Mouse (Mus musculus) thymus, postnatal 36 days (tissue): Measurements from ENCODE around the gene Gpr153.
"Not testable (repeated sequence)": the region's sequence is repeated elsewhere in the genome, so short reads cannot be mapped to it uniquely, and the experiment has no call there.

Experiments
- DNase-seq, 2 experiments: peaks; one replicate each; pipeline ENCODE4 v3.0.0; 2022; ENCODE audit warnings: mixed read lengths in 2 of 2

Gpr153 gene

DNA sequence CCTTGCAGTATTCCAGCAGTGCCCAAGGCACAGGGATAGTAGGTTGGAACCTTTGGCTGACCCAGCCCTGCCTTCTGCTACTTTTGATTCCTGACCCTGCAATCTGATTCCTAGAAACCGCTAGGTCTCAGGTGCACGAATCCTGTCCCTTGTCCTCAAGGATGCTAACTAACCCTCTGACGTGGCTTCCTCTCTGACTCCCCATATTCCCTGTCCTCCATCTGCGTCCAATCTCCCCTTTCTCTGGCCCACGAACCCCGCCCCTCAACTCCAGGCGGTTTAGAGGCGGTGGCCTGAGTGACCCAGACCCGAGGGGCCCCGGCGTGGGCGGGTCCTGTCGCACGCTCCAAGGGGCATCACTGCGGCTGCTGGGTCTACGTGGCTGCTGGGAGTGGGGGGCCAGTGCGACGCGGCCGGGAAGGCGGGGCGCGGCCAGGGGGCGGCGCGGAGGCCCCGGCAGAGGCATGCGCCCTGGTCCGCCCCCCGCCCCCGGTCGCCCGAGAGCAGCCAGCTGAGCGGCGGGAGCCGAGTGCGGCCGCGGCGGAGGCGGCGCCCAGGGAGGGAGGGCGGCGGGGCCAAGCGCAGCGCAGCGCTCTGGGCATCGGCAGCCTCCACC lies at the start of gene Gpr153:
Gene Gpr153, plus strand, starts transcription at position 612 of the 616 bp plus-strand sequence.
- DNase-seq: no peak

DNA sequence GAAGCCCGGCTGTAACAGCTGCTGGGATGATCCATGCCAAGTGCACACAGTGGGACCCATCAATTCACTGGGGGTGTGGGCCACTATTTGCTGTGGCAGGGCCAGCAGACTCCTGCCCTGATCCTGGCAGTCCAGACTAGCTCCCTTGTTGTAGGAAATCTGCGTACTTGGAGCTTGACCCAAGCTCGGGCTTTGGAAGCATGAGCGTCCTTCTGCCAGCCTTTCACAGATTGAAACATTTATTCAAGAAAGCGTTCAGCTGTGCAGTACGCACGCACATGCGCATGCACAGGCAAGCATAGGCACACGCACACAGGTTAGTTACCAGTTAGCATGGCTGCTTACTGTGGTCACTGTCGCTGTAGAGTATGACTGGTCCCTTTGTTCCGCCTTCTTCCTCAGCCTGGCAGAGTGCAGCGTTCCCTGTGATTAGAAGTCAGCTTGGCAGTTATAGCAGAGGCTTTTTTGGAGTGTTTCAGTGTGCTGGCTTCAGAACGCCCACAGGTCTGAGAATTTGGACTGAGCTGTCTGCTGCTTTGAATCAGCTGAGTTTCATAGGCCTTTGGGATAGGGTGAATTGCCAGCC lies 47.0 kb upstream of the Gpr153 start:
- DNase-seq: no peak

DNA sequence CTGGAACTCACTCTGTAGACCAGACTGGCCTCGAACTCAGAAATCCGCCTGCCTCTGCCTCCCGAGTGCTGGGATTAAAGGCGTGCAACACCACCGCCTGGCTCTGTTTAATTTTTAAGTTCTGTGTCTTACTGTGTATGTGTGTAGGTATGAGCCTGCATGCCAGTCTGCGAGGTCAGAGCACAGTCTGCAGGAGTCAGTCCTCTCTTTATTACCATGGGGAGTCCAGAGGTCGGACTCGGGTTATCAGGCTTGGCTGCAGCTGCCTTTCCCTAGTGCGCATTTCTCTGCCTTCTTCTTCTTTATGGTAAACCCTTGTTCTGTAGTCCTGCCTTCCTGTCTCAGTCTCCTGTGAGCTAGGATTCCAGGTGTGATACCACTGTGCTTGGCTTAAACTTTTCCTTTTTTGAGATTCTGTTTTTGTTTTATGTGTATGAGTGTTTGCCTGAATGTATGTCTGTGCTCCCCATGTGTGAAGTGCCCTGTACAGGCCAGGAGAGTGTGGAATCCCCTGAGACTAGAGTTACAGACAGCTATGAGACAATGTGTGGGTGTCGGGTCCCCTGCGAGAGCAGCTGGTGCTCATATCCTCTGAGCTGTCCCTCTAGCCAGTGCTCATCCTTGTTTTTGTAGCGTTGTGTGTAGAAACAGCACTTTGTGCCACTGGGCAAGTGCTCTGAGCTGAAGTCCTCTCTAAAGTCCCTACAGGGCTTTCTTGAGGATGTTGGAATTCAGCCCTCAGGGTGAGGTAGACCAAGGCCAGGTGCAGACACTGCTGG lies 46.1 kb upstream of the Gpr153 start:
- DNase-seq: no peak

DNA sequence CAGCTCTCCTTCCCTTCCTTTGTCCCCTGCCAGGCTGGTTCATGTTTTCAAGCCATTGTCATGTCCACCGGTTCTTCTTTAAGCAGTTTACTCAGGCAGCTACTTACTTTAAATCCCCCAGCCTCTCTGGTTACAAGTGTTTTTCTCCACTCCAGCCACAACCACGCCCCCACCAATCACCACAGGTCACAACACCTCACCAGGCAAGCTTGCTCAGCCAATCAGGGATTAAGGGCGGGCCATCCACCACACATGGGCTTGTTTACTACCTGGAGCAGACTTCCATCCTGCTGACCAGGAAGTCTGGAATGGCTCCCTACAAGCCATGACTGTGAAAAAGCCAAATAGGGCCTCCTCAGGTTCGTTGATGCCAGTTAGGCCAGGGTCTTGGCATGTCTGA lies 43.7 kb upstream of the Gpr153 start:
- not testable (repeated sequence) for DNase-seq

DNA sequence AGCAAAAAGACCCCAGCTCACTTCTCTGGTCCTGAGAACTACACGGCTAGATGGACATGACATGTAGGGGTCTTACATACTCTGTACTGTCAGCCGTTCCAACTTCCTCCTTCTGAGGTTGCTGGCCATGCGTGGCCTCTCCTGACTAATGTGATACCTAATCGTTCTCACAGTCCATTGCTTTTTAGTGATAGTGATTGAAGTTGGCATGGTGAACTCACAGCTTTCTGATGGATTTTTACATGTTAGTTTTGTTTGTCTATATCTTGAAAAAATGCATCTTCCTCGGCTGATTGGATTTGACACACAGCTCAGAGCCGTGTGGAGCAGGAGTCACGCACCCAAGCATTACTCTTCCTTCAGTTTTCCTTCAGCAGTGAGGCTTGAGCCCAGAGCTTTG lies 42.7 kb upstream of the Gpr153 start:
- no peak for DNase-seq

DNA sequence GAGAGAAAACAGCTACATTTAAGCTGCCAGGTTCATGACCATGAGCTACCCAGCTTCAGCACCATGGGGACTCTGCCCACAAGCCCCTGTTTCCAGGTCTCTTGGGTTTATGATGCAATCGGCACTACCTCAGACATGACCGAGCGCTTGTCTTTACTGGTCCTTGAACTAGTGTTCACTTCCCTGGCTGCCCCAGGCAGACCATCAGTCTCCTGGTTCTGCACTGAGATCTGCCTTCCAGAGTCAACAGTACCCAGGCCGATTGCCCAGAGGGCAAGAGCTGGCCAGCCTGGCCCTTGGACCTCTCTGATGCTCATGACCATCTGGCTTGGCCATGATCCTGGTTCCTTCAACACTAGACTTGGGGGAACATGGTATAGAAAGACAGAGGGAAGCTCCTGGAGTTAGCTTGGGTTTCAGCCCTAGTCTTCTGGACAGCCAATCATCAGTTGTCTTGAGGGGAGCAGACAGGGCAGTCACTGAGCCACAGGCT lies 41.6 kb upstream of the Gpr153 start:
- DNase-seq: no peak

DNA sequence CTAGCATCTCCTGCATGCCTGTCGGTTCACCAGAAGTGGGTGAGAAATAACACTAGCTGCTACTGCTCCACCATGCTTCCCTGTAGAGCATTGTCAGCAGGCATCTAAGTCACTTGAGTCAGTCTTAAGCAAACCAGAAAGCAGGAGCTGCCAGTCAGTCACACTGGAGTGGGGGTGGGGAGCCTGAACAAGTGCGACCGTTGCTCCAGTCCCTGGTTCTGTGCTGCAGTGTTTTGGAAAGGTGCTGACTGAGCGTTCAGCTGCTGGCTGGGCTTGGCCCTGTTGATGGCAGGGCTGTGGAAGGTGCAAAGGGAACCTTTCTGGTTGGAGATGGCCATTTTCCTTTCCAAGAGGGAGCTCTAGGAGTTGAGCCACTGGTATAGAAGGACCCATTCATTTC lies 34.1 kb upstream of the Gpr153 start:
- DNase-seq: no peak

DNA sequence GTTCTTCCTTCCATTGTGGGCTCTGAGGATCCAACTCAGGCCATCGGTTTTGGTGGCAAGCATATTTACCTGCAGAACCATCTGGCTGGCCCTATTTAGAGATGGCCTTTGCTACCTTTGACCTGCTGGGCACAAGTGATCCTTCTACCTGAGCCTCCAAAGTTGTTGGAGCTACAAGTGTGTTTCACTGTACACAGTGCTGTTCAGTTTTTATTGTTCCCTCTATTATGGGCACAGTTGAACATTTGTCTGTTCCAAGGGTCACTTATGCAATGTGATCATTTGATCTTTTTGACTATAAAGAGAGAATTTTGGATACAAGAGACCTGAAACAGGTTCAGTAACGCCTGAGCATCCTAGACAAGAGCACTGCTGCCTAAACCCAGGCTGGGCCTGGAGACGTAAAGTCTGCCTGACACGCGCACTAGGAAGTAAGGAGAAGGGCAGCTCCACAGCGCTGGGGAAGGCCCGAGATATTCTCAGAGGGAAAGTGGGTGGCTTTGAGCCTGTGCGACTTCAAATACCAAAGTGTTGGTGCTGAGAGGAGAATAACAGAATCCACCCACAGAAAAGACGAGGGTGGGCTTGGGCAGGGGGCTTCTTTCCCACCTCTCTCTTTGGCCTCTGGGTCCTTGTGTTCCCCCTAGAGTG lies 30.7 kb upstream of the Gpr153 start:
- DNase-seq: no peak

DNA sequence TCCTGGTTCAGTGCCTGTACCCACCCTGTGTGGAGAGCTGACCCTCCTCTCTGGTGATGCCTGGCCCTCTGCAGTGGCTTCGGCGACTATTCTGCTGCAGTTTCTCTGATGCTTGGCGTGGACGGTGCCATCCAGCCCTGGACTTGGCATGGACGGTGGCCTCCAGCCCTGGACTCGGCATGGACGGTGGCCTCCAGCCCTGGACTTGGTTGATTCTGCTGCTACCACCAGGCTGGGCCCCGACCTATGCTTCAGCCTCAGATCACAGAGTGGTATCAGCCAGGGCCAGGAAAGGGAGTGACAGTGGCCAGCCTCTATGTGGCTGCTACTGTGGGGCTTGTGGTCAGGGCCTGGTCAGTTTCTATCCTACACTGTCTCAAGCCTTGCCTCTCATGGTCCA lies 30.1 kb upstream of the Gpr153 start:
- DNase-seq: no peak

DNA sequence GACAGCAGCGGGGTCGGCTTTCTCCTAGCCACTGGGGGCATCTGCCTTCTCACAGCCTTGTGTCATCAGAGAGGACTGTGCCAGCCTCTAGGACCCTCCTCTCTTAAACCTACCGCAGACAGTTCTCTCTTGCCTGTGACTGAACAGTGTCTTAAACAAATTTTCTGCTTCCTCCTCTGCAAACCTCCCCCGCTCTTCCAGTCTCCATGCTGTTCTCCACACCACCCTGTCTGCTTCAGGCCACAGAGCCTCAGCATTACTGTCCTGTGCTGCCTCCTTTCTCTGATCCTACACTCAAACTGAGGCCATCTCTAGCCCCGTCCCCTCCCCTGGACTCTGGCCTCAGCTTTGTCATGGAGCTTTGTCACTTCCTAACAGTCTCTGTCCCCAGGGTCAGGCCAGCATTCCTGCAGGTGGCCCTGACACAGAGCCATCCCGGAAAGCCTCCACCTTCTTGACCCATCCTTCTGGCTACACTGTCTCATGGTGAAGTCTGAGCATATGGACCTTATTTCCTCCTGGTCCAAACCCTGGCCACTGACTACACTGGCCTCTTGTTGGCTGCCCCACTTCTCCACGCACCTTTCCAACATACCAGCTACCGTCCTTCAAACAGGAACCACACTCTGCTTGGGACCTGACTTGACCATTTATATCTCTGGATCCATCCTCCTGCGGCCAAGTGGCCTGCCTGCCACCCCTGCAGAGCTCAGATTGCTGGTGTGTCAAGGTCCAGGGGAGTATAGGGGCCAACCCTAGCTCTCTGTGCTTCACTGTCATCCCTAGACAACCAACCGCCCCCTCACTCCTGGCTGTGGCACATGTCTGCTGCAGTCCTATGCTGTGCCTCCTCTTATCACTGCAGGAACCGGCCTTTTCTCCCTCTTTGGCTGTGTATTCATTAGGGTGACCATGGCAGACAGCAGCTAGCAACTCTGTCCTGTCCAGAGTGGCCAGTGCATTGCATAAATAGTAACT lies 29.2 kb upstream of the Gpr153 start:
- DNase-seq: no peak

DNA sequence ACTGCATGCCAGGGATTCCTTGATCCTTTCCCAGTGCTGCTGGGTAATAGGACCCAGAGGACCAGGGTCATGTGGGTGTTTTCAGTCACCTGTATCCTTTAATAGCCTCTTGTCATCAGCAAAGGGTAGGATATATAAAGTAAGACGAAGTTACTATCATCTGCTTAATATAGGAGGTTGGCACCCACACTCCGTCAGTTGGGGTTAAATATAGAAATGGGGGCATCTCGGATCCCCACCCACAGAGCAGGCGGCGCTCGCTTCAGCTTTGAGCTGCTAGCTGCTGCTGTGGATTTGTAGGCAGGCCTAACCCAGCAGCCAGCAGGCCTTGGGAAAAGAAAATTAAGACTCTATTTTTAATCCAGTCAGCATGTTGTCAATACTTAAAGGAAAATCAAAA lies 28.0 kb upstream of the Gpr153 start:
- DNase-seq: no peak

DNA sequence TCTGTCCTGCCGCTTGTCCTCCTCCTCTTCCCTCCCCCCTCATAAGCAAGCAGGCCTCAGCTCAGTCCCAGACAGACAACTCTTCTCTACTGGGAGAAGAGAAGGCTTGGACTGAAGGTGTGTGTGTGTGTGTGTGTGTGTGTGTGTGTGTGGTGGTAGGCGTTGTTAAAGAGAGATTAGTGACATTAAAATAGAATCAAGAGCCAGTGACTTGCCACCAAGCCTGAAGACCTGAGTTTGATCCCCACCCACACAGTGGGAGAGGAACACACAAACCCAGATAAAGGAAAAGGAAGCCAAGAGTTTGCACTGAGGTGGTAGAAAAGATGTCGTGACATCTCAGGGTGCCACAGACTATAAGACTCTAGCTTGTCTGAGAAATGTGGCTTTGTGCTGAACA lies 26.8 kb upstream of the Gpr153 start:
- peak; percentile 14 to 17 for DNase-seq

DNA sequence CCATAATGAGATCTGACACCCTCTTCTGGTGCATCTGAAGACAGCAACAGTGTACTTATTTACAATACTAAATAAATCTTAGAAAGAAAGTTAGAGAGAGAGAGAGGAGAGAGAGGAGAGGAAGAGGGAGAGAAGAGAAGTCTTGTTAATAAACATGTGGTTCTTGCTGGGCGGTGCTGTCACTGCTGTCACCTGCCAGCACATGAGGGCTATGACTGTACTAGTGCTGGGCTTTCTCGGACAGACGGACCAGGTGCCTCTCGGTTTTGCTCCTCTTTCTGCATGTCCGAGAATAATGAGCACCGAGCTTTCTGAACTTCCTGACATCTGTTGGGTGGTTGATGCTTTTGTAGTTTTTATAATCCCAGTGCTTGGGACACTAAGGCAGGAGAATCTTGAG lies 23.4 kb upstream of the Gpr153 start:
- no peak for DNase-seq

DNA sequence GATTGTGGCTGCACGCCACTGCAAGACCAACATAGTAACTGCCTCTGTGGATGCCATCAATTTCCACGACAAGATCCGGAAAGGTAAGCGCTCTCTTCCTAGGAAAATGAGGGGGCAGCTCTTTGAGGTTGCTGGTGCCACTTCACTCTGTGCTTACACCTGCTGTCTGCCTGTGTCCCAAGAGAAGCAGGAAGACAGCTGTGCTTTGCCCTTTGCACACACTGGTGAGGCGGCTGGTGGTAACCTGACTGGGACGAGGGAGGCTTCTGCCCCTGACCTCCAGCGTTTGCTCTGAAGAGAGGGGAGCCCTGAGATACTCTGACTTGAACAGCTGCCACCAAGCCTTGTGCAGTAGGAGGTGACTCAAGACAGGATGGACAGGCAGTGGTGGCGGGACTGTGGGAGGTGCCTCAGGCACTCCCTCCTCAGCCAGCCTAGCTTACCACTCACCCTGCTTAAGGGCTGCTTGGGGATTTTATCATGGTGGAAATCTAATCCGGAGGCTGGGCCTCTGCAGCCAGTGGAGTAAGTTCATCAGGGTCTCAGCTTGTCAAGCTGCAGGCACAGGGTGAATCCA lies 20.8 kb upstream of the Gpr153 start:
- DNase-seq: no peak

DNA sequence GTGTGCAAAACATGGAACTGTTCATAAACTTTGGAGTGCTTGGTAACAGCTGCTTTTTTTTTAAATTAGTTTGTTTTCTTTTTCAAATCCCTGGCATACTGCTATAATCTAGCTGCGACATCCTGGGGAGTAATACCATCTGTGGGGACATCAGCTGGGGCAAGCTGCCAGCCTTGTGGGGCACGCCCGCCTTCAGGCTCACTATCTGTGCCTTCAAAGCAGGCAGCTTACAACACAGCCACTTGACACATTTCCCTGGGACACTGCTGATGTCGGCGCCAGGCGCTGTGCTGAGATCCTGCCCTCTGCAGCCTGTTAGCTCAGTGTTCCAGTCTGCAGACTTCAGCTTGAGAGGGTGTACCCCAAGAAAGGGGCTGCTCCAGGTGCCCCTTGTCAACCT lies 17.0 kb upstream of the Gpr153 start:
- no peak for DNase-seq

DNA sequence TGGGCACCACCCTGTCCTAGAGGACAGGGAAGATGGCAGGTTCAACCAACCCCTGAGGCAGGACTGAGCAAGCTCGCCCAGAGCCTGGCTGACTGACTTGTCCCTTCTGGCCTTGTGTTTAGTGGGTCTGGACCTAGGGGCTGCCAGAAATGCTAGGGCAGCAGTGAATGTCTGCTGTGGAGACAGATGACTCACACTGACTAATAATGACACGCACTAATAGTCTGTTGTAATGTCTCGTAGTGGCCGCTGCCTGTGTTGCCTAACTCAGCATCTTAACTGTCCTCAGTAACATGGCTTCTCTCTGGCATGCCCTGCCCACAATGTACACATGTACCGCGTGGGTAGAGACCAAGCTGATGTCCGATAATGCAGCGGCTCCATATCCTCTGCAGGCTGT lies 13.6 kb upstream of the Gpr153 start:
- no peak for DNase-seq

DNA sequence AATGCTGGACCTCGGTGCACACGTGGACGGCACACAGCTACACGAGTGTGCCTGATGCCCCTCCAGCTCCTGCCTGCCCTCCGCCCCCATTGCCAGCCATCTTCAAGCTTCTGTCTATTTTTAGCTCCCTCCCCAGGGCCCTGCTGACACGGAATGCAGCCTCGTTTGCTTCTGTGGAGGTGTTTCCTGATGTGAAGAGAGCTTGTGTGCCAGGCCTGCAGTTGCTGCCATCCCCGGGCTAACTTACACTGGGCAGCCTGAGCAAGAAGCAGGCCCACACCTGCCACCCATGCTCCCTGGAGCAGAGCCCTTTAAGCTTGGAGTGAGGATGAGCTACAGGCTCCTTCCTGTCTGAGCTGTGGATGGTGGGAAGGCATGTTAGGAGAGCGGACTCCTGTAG lies 11.8 kb upstream of the Gpr153 start:
- no peak for DNase-seq

DNA sequence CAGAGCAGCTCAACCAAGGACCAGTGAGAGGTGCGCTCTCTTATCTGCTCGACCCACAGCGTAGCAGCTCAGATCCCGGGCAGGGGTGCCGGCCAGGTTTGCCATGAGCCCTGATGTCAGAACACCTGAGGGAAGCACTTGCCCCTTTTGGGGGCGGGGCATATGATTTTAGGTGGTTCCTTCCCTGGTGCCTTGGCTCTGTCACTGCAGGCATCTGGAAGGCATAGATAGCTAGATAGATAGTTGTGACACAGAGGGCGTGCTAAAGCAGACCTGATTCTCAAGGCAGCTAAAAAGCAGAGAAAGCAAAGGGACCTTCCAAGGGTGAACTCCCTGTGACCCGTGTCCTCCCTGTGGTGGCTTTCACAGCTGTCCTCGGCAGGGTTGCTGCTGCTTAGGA lies 10.9 kb upstream of the Gpr153 start:
- DNase-seq: no peak

DNA sequence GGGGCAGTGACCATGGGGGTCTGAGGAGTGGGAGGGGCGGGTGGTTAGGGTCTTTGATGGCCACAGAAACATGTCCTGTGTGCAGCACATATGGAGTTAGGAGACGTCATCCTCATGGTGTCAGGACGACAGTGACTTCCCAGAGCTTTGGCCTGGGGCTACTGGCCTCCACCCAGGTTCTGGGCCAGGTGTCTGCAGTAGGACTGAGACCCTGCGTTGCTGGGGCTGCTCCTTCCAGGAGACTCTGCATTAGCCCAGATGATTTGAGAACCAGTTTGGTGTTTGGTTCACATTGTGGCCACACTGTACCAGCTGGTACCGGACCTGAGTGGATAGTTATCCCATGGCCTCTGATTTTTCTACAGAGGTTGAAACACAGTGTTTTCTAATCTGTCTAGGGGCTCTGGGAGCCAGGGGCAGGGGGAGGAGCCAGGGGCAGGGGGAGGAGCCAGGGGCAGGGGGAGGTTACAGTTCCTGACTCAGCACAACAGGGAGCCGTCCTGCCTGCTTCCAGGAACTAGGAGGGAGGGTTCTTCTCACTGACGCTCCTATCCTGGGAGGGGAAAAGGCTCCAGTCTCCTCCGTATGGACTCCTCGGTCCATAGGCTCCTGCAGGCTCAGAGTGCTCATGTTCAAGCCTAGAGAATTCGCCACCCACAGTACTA lies 10.4 kb upstream of the Gpr153 start:
- DNase-seq: no peak

DNA sequence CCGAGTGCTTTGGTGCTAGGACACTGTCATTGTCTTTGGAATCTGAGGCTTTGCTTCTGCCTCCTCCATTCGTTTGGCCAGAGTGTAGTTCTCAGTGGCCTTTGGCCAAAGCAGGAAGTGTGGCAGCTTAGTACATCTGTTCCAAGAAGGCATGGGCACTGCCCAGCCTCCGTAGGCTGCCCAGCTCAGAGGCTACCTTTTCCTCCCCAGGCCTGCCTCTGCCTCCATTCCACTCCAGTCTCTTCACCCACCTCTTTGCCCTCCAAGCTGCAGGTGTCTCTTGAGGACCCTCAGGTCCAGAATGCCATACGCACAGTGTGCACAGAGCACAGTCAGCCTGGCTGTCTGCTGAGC lies 9.9 kb upstream of the Gpr153 start:
- DNase-seq: no peak

DNA sequence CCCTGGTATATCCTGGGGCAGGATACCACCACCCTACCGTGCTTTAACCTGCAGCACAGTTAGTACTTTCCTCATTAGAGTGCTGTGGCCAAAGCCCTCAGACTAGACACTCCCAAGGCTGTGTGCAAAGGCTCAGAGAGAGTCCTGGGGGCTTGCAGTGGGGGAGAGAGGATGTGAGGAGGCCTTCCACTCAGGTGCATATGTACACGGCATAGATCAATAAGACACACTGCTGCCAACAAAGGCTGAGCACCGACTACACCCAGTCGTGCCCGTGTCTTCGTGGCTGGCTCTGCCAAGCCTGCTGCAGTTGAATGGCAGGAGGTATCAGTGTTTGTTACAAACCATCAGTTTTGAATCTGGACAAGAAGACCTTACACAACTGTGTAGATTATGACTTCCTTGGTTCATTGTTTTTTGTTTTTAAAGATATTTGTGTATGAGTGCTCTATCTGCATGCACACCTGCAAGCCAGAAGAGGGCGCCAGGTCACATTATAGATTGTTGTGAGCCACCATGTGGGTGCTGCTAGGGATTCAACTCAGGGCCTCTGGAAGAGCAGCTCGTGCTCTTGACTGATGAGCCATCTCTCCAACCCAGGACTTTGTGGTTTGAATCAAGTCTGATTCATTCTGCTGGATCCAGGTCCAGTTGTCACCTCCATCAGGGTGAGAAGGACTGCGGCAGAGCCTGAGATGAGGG lies 9.0 kb upstream of the Gpr153 start:
- DNase-seq: no peak
